Mouse (Mus musculus) lung, embryonic 15.5 days (tissue): ENCODE results near the gene Cd300ld4. TPM values are rescaled to one million over a fixed set of nuclear protein-coding genes. Genes with fewer than 3 reads are reported as not detected.

Experiments
- polyA plus RNA-seq: library from polyadenylated mRNA; unstranded; fragments of >200 nt; fragmentation: Nextera tagmentation; extraction: Ambion mirVana; gene quantifications from 2 replicates; pipeline ENCODE4 v1.2.1, GENCODE M21; 2015

The Cd300ld4 gene
- polyA plus RNA-seq, 1 experiment from 2014 or later: not detected

Other genes starting within 250 kb of the Cd300ld4 start
- gene Btbd17, start 231.1 kb downstream of the Cd300ld4 start, polyA plus RNA-seq: 0.71 and 1.1 TPM in 2 replicates
- gene Gpr142, start 228.1 kb downstream of the Cd300ld4 start, polyA plus RNA-seq: not detected in 2 replicates
- 35.4 and 36.1 TPM in 2 replicates for gene Gprc5c, start 175.9 kb downstream of the Cd300ld4 start, polyA plus RNA-seq
- gene Cd300a, start 137.0 kb downstream of the Cd300ld4 start, polyA plus RNA-seq: 1.2 and 1.4 TPM in 2 replicates
- gene Cd300lb, start 92.6 kb downstream of the Cd300ld4 start, polyA plus RNA-seq: 0.21 and 0.23 TPM in 2 replicates
- not detected in 2 replicates for gene Cd300c, start 57.9 kb downstream of the Cd300ld4 start, polyA plus RNA-seq
- 0.10 and 0.17 TPM in 2 replicates for gene Cd300ld, start 37.1 kb downstream of the Cd300ld4 start, polyA plus RNA-seq
- gene Cd300c2, start 25.1 kb downstream of the Cd300ld4 start, polyA plus RNA-seq: 2.8 and 2.9 TPM in 2 replicates
- gene Cd300ld2, start 10.8 kb downstream of the Cd300ld4 start, polyA plus RNA-seq: not detected in 2 replicates
- not detected in 2 replicates for gene Cd300ld5, start 10.8 kb upstream of the Cd300ld4 start, polyA plus RNA-seq
- not detected in 2 replicates for gene Cd300ld3, start 21.4 kb upstream of the Cd300ld4 start, polyA plus RNA-seq
- 0.06 TPM in 1 of 2 replicates, not detected in the other for gene Cd300e, start 35.2 kb upstream of the Cd300ld4 start, polyA plus RNA-seq
- gene Rab37, start 64.4 kb upstream of the Cd300ld4 start, polyA plus RNA-seq: 0.81 and 1.7 TPM in 2 replicates
- 1.3 and 1.8 TPM in 2 replicates for gene Cd300lf, start 107.0 kb upstream of the Cd300ld4 start, polyA plus RNA-seq
- gene Slc9a3r1, start 136.3 kb upstream of the Cd300ld4 start, polyA plus RNA-seq: 55.0 and 58.2 TPM in 2 replicates
- gene Tmem104, start 160.5 kb upstream of the Cd300ld4 start, polyA plus RNA-seq: 10.5 and 12.3 TPM in 2 replicates
- gene Nat9, start 160.8 kb upstream of the Cd300ld4 start, polyA plus RNA-seq: 22.0 and 23.8 TPM in 2 replicates
- gene Grin2c, start 240.2 kb upstream of the Cd300ld4 start, polyA plus RNA-seq: 0.05 and 0.08 TPM in 2 replicates